Comparison of ENCODE assay signal across 22 mouse cellular contexts in genomic region chr6:50481460-50481859, GRCm38 (mm10). TPM values are rescaled to one million over a fixed set of nuclear protein-coding genes. Genes with fewer than 3 reads are reported as not detected.
DNase-seq lines count a peak whose midpoint lies in the region; ATAC-seq and TF ChIP-seq lines count a peak whose summit lies in the region.
"Had no signal": no experiment of that assay in that cellular context is flagged by ENCODE, and none has a peak within 500 bp of the region (broad histone marks: within the 10 kb centered on the region; RNA-seq: fewer than 3 reads in every experiment).

No protein-coding gene starts in this region.

- H3K4me1 ChIP-seq in CH12.LX (ENCODE audit: control insufficient read depth in 1 of 2, insufficient read depth in 2 of 2), result peaks cover 0 to 5% of the 10 kb centered on the region in 2 experiments; a peak in 2 of 4 replicates
- no peaks in the 10 kb centered on the region for H3K4me1 ChIP-seq in intestine, embryonic 15.5 days (replicated peaks)
- H3K4me1 ChIP-seq in liver, embryonic 11.5 days (replicated peaks; ENCODE audit: control insufficient read depth, insufficient read depth, low read length), result no peaks in the 10 kb centered on the region

- WGBS in intestine, embryonic 15.5 days, result 90% methylated on average over 5 of the region's 5 CpGs
- WGBS in liver, embryonic 11.5 days, result 79% methylated on average over 5 of the region's 5 CpGs

- TF ChIP-seq EP300 in CH12.LX (IDR thresholded peaks at IDR 0.05; ENCODE audit: low read length), result peak; percentile 66

- no peak for TF ChIP-seq CTCF in CH12.LX (conservative IDR thresholded peaks at IDR 0.05 in 1 of 2, IDR thresholded peaks at IDR 0.05 in 1 of 2; ENCODE audit: low read depth in 2 of 2, low read length in 2 of 2)

- no peak for TF ChIP-seq RAD21 in CH12.LX (IDR thresholded peaks at IDR 0.05; ENCODE audit: low read depth, low read length)

- H3K36me3 ChIP-seq in CH12.LX (replicated peaks in 1 of 2; ENCODE audit: control insufficient read depth in 1 of 2, insufficient read depth in 1 of 2, low read length in 1 of 2), result no peaks in the 10 kb centered on the region
- no peaks in the 10 kb centered on the region for H3K36me3 ChIP-seq in splenic B cell, adult 2 months (ENCODE audit: control insufficient read depth, insufficient read depth, low read length, poor library complexity, severe bottlenecking)
- no peaks in the 10 kb centered on the region for H3K36me3 ChIP-seq in intestine, embryonic 15.5 days
- no peaks in the 10 kb centered on the region for H3K36me3 ChIP-seq in liver, embryonic 11.5 days (ENCODE audit: control insufficient read depth, insufficient read depth, low read length)
- H3K36me3 ChIP-seq: G1E had no signal

- no peak overlapping the region for H3K4me2 ChIP-seq in CH12.LX (ENCODE audit: insufficient read depth, low read depth, poor library complexity, severe bottlenecking)
- H3K4me2 ChIP-seq in intestine, embryonic 15.5 days (replicated peaks), result no peak overlapping the region
- H3K4me2 ChIP-seq in liver, embryonic 11.5 days, result no peak overlapping the region

- dilution Hi-C loops in CH12.LX (cut with MboI; ENCODE audit: extremely low pct_ligation_motif_present, extremely low pct_unique_long_range_greater_than_20kb, low sequenced_read_pairs), result no loop called here

- DNase-seq in A20 (ENCODE audit: low read depth, low spot score), result peak; percentile 57
- DNase-seq in CH12.LX (ENCODE audit: extremely low read depth), result peak; percentile 14
- DNase-seq in splenic B cell, adult 2 months (ENCODE audit: low read depth, low spot score), result peak; percentile 28
- DNase-seq in cerebellum, postnatal 10 days, result no peak
- DNase-seq in liver, embryonic 11.5 days (ENCODE audit: low spot score), result no peak
- DNase-seq: adrenal gland, adult 2 months; adrenal gland, adult 8-10 months; adrenal gland, postnatal 10 days; adrenal gland, postnatal 14 days; adrenal gland, postnatal 25 days; adrenal gland, postnatal 36 days; B cell, adult 2 months; cerebellum, adult 11 months; cerebellum, adult 11-12 months; cerebellum, adult 18-20 months; cerebellum, adult 2 months; cerebellum, adult 8-10 months had no signal

- H3K27me3 ChIP-seq in CH12.LX (replicated peaks), result peaks cover 71% of the 10 kb centered on the region
- H3K27me3 ChIP-seq in splenic B cell, adult 2 months (ENCODE audit: control insufficient read depth, insufficient read depth, low read length, poor library complexity, severe bottlenecking), result no peaks in the 10 kb centered on the region; the same call in 1 of the 2 replicates
- no peaks in the 10 kb centered on the region for H3K27me3 ChIP-seq in intestine, embryonic 15.5 days (replicated peaks)
- no peaks in the 10 kb centered on the region for H3K27me3 ChIP-seq in liver, embryonic 11.5 days (replicated peaks; ENCODE audit: control insufficient read depth, insufficient read depth, low read length)
- H3K27me3 ChIP-seq: Patski had no signal

- ATAC-seq in intestine, embryonic 15.5 days, result no peak
- ATAC-seq in liver, embryonic 11.5 days (replicated peaks; ENCODE audit: low FRiP score), result no peak
- ATAC-seq: activated CD4-positive, CD25-positive, alpha-beta regulatory T cell, adult 4 months; CD4-positive, CD25-positive, alpha-beta regulatory T cell, adult 4 months; Patski had no signal

- H3K27ac ChIP-seq in CH12.LX (ENCODE audit: insufficient read depth, low read depth), result no peak overlapping the region
- H3K27ac ChIP-seq in intestine, embryonic 15.5 days, result no peak overlapping the region
- H3K27ac ChIP-seq in liver, embryonic 11.5 days (ENCODE audit: low read depth, low read length), result no peak overlapping the region

- no peak overlapping the region for H3K4me3 ChIP-seq in CH12.LX (replicated peaks in 1 of 3; ENCODE audit: low read depth in 2 of 3, low read length in 2 of 3, poor library complexity in 1 of 3)
- H3K4me3 ChIP-seq in intestine, embryonic 15.5 days (replicated peaks), result no peak overlapping the region
- H3K4me3 ChIP-seq in liver, embryonic 11.5 days (ENCODE audit: low read depth, low read length), result no peak overlapping the region

- peaks cover 8% of the 10 kb centered on the region for H3K9me3 ChIP-seq in CH12.LX (replicated peaks; ENCODE audit: low read length)
- H3K9me3 ChIP-seq in intestine, embryonic 15.5 days, result no peaks in the 10 kb centered on the region
- H3K9me3 ChIP-seq in liver, embryonic 11.5 days (ENCODE audit: control insufficient read depth, low read length), result no peaks in the 10 kb centered on the region
- H3K9me3 ChIP-seq: G1E had no signal

- H3K9ac ChIP-seq in CH12.LX (ENCODE audit: insufficient read depth, low read depth), result no peak overlapping the region
- no peak overlapping the region for H3K9ac ChIP-seq in intestine, embryonic 15.5 days
- H3K9ac ChIP-seq in liver, embryonic 11.5 days (ENCODE audit: low read depth, low read length), result no peak overlapping the region

- TF ChIP-seq POLR2A in CH12.LX (IDR thresholded peaks at IDR 0.05; ENCODE audit: low read depth, low read length), result no peak

- in situ Hi-C loops in CH12.LX (cut with MboI; ENCODE audit: low pct_ligation_motif_present, low pct_unique_long_range_greater_than_20kb, low sequenced_read_pairs), result no loop called here

- no peaks in the 10 kb centered on the region for H3K79me2 ChIP-seq in CH12.LX (replicated peaks; ENCODE audit: control insufficient read depth, extremely low read depth, insufficient read depth, poor library complexity, severe bottlenecking)

TF ChIP-seq in CH12.LX, 34 proteins besides CTCF, POLR2A, EP300 and RAD21:
- TF ChIP-seq JUND (conservative IDR thresholded peaks at IDR 0.05; ENCODE audit: low read depth, low read length) (no peak), TCF12 (IDR thresholded peaks at IDR 0.05; ENCODE audit: low read depth, low read length) (peak; percentile 29; the same call in 1 of the 2 replicates), ETS1 (conservative IDR thresholded peaks at IDR 0.05; ENCODE audit: low read depth, low read length) (no peak), IRF4 (IDR thresholded peaks at IDR 0.05; ENCODE audit: low read depth, low read length) (peak; percentile 77), MEF2A (IDR thresholded peaks at IDR 0.05; ENCODE audit: borderline replicate concordance, low read depth, low read length) (no peak), MAFK (IDR thresholded peaks at IDR 0.05; ENCODE audit: insufficient replicate concordance, low read length) (peak; percentile 84), USF1 (IDR thresholded peaks at IDR 0.05; ENCODE audit: low read depth, low read length) (no peak)

RNA-seq across cellular contexts. Expression of gene Osbpl3, which starts 25.5 kb away (rescaled TPM):
- total RNA-seq in CH12.LX (2012; rRNA removed), result 7.7 and 8.1 TPM in 2 replicates
- 2.2 and 2.7 TPM in 2 replicates for total RNA-seq in CH12.LX (2014; rRNA removed)
- polyA plus RNA-seq in CH12.LX (2012; ENCODE audit: insufficient read length, low read depth), result 3.5 and 3.8 TPM in 2 replicates
- polyA plus RNA-seq in intestine, embryonic 15.5 days (2015; fragmentation: Nextera tagmentation; extraction: Ambion mirVana), result 7.4 TPM in 2 replicates
- 2.5 and 2.8 TPM in 2 replicates for polyA plus RNA-seq in liver, embryonic 11.5 days (2014; fragmentation: Nextera tagmentation; extraction: Ambion mirVana)
- polyA plus RNA-seq: G1E had no signal

Comparison
In these comparisons a context has a peak if more than half of its experiments do, and no peak if none do; other contexts are left out.
1. DNase-seq: peak in A20 (single experiment), CH12.LX (single experiment) and splenic B cell, adult 2 months (single experiment); none in cerebellum, postnatal 10 days (0 of 2) and liver, embryonic 11.5 days (single experiment).